Comparison of ENCODE assay signal across 9 mouse cellular contexts in genomic region chr7:139969348-139970130, GRCm38 (mm10). TPM values are rescaled to one million over a fixed set of nuclear protein-coding genes. Genes with fewer than 3 reads are reported as not detected.
DNase-seq lines count a peak whose midpoint lies in the region; TF ChIP-seq lines count a peak whose summit lies in the region.
"Had no signal": no experiment of that assay in that cellular context is flagged by ENCODE, and none has a peak within 500 bp of the region (broad histone marks: within the 10 kb centered on the region; RNA-seq: fewer than 3 reads in every experiment).

No protein-coding gene starts in this region.

- peak; percentile 70 for TF ChIP-seq CTCF in E14TG2a.4 (conservative IDR thresholded peaks at IDR 0.05; ENCODE audit: low read length)
- peak; percentile 80 for TF ChIP-seq CTCF in layer of hippocampus, adult 2 months (conservative IDR thresholded peaks at IDR 0.05)

- no peaks in the 10 kb centered on the region for H3K9me3 ChIP-seq in E14TG2a.4 (ENCODE audit: low read length)

- no peaks in the 10 kb centered on the region for H3K36me3 ChIP-seq in E14TG2a.4 (ENCODE audit: insufficient read depth, low read length)

- H3K27ac ChIP-seq in layer of hippocampus, adult 2 months = no peak overlapping the region

- H3K27me3 ChIP-seq in E14TG2a.4 (ENCODE audit: insufficient read depth, low read length) = peaks cover 29% of the 10 kb centered on the region

- peak; percentile 51 for DNase-seq in 3134 (ENCODE audit: extremely low read depth, insufficient read length, low spot score)
- peak; percentile 86 for DNase-seq in cerebellum, adult 9-10 months
- peak; percentile 69 to 83 for DNase-seq in frontal cortex, postnatal 14 days (ENCODE audit: low spot score in 2 of 2)
- DNase-seq in layer of hippocampus, adult 2 months (ENCODE audit: low spot score in 2 of 2) = peak; percentile 84 to 91
- peak; percentile 87 for DNase-seq in lung, postnatal 36 days
- peak; percentile 92 for DNase-seq in right cerebral cortex, postnatal 14 days
- DNase-seq in urinary bladder, postnatal 36 days (ENCODE audit: low spot score in 2 of 2) = peak; percentile 74 to 78

- no peak overlapping the region for H3K4me3 ChIP-seq in E14TG2a.4 (replicated peaks; ENCODE audit: low read length)
- no peak overlapping the region for H3K4me3 ChIP-seq in layer of hippocampus, adult 2 months

- peaks cover 61% of the 10 kb centered on the region for H3K4me1 ChIP-seq in E14TG2a.4 (replicated peaks; ENCODE audit: low read depth, low read length)

RNA-seq across cellular contexts. Expression of gene 6430531B16Rik, which starts 9.0 kb away (rescaled TPM):
- 1 to 10 TPM; 1.3 to 1.5 TPM for total RNA-seq in layer of hippocampus, adult 2 months (2021)

RNA-seq across cellular contexts. Expression of gene Adam8, which starts 22.8 kb away (rescaled TPM):
- 1 to 10 TPM; 3.4 to 6.0 TPM for total RNA-seq in layer of hippocampus, adult 2 months (2021)

RNA-seq across cellular contexts. Expression of gene Utf1, which starts 25.9 kb away (rescaled TPM):
- not detected for total RNA-seq in layer of hippocampus, adult 2 months (2021)
- total RNA-seq: hematopoietic stem cell, adult 5-6 weeks had no signal
